Mouse (Mus musculus) lung, adult 18-20 months (tissue): ENCODE measurements around the gene Gm20896.
"Not testable (repeated sequence)": the region's sequence is repeated elsewhere in the genome, so short reads cannot be mapped to it uniquely, and the experiment has no call there.

Experiments
- DNase-seq, 2 experiments: peaks; one replicate each; pipeline ENCODE4 v3.0.0; 2022; ENCODE audit warnings: mixed read lengths in 2 of 2

The Gm20896 gene

GRCm38 (mm10) chrY:35921426-35921825 is at the start of gene Gm20896:
Gene Gm20896, minus strand, starts transcription at chrY:35921526.
- not testable (repeated sequence) for DNase-seq
